Mouse (Mus musculus): ENCODE results near the gene Zc3h7a. TPM values are rescaled to one million over a fixed set of nuclear protein-coding genes. Genes with fewer than 3 reads are reported as not detected.
"Not testable (repeated sequence)": the region's sequence is repeated elsewhere in the genome, so short reads cannot be mapped to it uniquely, and the experiment has no call there.

The Zc3h7a gene
- total and polyA plus RNA-seq, 2 experiments from 2014 or later: 32.2 to 76.6 TPM

DNA sequence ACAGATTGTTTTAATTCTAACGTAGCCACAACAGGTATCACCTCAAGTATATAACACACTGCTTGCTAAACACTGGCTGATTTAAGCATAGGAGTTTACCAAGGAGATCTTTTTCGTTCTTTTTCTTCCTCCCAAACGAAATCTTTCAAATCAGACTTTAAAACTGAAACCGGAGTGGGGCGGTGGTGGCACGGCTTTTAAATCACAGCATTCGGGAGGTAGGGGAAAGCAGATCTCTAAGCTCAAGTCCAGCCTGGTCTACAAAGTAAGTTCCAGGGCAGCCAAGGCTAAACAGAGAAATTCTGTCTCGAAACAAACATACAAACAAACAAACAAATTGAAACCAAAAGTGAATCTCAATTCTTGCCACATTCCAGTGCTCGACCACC, 1.1 kb downstream of the Zc3h7a start:
- Histone ChIP-seq H3K36me3 (ENCODE audit: insufficient read depth) (no peaks in the 10 kb centered on the region), H3K4me1 (ENCODE audit: insufficient read depth) (no peaks in the 10 kb centered on the region), H3K9ac (peak overlapping the region; percentile 78; the same call in 1 of the 2 replicates), H3K27me3 (ENCODE audit: insufficient read depth, low read length) (no peaks in the 10 kb centered on the region), H3K27ac (ENCODE audit: low read depth, low read length) (peak overlapping the region; percentile 86; the same call in 1 of the 2 replicates), H3K4me2 (ENCODE audit: low read depth) (peak overlapping the region; percentile 94), H3K4me3 (ENCODE audit: low read depth, low read length) (peak overlapping the region; percentile 79), H3K9me3 (ENCODE audit: low read length) (no peaks in the 10 kb centered on the region)
- 9% methylated on average over 9 of the region's 9 CpGs for WGBS
- TF ChIP-seq CTCF (IDR thresholded peaks at IDR 0.05; ENCODE audit: low read depth): no peak
- DNase-seq (no peak), ATAC-seq (no peak)

GRCm38 (mm10) chr16:11174671-11175081, 1.5 kb downstream of the Zc3h7a start:
- H3K4me2 ChIP-seq (ENCODE audit: low read depth): peak overlapping the region; percentile 94
- peak overlapping the region; percentile 78; the same call in 1 of the 2 replicates for H3K9ac ChIP-seq
- 5% methylated on average over 10 of the region's 10 CpGs for WGBS
- no peaks in the 10 kb centered on the region for H3K4me1 ChIP-seq (ENCODE audit: insufficient read depth)
- DNase-seq (peak; percentile 72), ATAC-seq (no peak)
- H3K9me3 ChIP-seq (ENCODE audit: low read length): no peaks in the 10 kb centered on the region
- peak; percentile 65 for TF ChIP-seq CTCF (IDR thresholded peaks at IDR 0.05; ENCODE audit: low read depth)
- H3K27ac ChIP-seq (ENCODE audit: low read depth, low read length): no peak overlapping the region
- H3K4me3 ChIP-seq (ENCODE audit: low read depth, low read length): peak overlapping the region; percentile 79
- no peaks in the 10 kb centered on the region for H3K36me3 ChIP-seq (ENCODE audit: insufficient read depth)
- H3K27me3 ChIP-seq (ENCODE audit: insufficient read depth, low read length): no peaks in the 10 kb centered on the region

DNA sequence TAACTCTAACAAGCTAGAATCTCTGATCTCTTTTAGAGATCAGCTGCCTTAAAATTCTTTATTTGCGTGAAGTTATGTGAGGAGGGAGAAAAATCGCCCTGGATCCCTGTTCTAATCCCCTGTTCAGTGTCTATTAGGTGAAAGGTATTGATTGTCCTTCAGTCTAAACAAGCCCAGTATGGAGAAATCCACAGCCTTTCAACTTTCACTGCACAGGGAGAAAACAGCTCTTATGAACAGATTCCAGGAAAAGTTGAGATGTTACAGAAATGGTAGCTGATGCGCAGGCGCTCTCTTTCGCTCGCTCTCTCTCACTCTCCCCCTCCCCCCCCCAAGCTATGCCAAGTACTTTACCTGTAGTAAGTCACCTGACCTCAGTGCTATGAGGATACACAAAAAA, 4.5 kb downstream of the Zc3h7a start:
- H3K9ac ChIP-seq: no peak overlapping the region
- H3K4me2 ChIP-seq (ENCODE audit: low read depth): no peak overlapping the region
- H3K9me3 ChIP-seq (ENCODE audit: low read length): no peaks in the 10 kb centered on the region
- no peak for TF ChIP-seq CTCF (IDR thresholded peaks at IDR 0.05; ENCODE audit: low read depth)
- no peak overlapping the region for H3K27ac ChIP-seq (ENCODE audit: low read depth, low read length)
- no peak for DNase-seq
- no peaks in the 10 kb centered on the region for H3K27me3 ChIP-seq (ENCODE audit: insufficient read depth, low read length)
- no peaks in the 10 kb centered on the region for H3K36me3 ChIP-seq (ENCODE audit: insufficient read depth)
- no peak for ATAC-seq
- no peaks in the 10 kb centered on the region for H3K4me1 ChIP-seq (ENCODE audit: insufficient read depth)
- no peak overlapping the region for H3K4me3 ChIP-seq (ENCODE audit: low read depth, low read length)
- WGBS: 88% methylated on average over 6 of the region's 6 CpGs

GRCm38 (mm10) chr16:11166431-11166830, 9.8 kb downstream of the Zc3h7a start:
- ATAC-seq (no peak), DNase-seq (no peak)
- Histone ChIP-seq H3K9ac (no peak overlapping the region), H3K36me3 (ENCODE audit: insufficient read depth) (peaks cover 12% of the 10 kb centered on the region), H3K27ac (ENCODE audit: low read depth, low read length) (no peak overlapping the region), H3K9me3 (ENCODE audit: low read length) (no peaks in the 10 kb centered on the region), H3K27me3 (ENCODE audit: insufficient read depth, low read length) (no peaks in the 10 kb centered on the region), H3K4me1 (ENCODE audit: insufficient read depth) (no peaks in the 10 kb centered on the region), H3K4me2 (ENCODE audit: low read depth) (no peak overlapping the region), H3K4me3 (ENCODE audit: low read depth, low read length) (no peak overlapping the region)
- WGBS: 96% methylated on average over 2 of the region's 2 CpGs
- no peak for TF ChIP-seq CTCF (IDR thresholded peaks at IDR 0.05; ENCODE audit: low read depth)

DNA sequence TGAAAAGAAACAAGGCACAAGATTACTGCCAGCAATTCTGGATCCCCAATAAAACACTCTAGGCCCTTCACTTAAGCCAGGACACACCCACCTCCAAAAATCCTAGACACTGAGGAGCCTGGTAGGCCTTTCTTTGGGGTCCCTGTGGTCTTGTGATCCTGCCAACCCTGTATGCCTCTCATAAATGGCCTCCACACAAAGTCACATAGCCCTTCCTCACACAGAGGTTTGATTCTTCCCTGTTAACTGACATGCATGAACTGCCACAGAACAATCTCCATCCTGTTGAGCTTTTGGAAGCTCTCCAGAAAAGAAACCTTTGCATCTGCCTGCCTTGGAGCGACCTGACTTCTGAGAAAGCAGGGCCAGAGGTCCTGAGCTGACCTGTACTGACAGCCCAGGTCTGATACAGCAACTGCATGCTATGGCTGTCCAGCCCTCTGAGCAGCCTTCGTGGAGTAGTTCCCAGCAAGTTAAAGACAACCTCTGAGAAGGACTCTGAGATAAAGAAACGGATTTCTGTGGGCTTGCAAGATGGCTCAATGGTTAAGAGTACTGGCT, 11.4 kb downstream of the Zc3h7a start:
- Histone ChIP-seq H3K9me3 (ENCODE audit: low read length) (no peaks in the 10 kb centered on the region), H3K4me3 (ENCODE audit: low read depth, low read length) (no peak overlapping the region), H3K4me2 (ENCODE audit: low read depth) (no peak overlapping the region), H3K36me3 (ENCODE audit: insufficient read depth) (peaks cover 16% of the 10 kb centered on the region), H3K9ac (no peak overlapping the region), H3K27me3 (ENCODE audit: insufficient read depth, low read length) (no peaks in the 10 kb centered on the region), H3K27ac (ENCODE audit: low read depth, low read length) (no peak overlapping the region), H3K4me1 (ENCODE audit: insufficient read depth) (no peaks in the 10 kb centered on the region)
- no peak for ATAC-seq
- no peak for DNase-seq
- TF ChIP-seq CTCF (IDR thresholded peaks at IDR 0.05; ENCODE audit: low read depth): no peak
- WGBS: 78% methylated on average over 3 of the region's 3 CpGs

GRCm38 (mm10) chr16:11157721-11158120, 18.5 kb downstream of the Zc3h7a start:
- H3K9ac ChIP-seq; H3K4me1 ChIP-seq (ENCODE audit: insufficient read depth); H3K27me3 ChIP-seq (ENCODE audit: insufficient read depth, low read length); H3K4me2 ChIP-seq (ENCODE audit: low read depth); H3K9me3 ChIP-seq (ENCODE audit: low read length); DNase-seq; ATAC-seq; H3K4me3 ChIP-seq (ENCODE audit: low read depth, low read length); H3K27ac ChIP-seq (ENCODE audit: low read depth, low read length): not testable (repeated sequence)
- peaks cover 54% of the 10 kb centered on the region for H3K36me3 ChIP-seq (ENCODE audit: insufficient read depth)
- 82% methylated on average over 1 of the region's 3 CpGs for WGBS

- DNase-seq (no peak), ATAC-seq (no peak)
- H3K27me3 ChIP-seq (ENCODE audit: insufficient read depth, low read length): no peaks in the 10 kb centered on the region
- no peak; the same call in 1 of the 2 replicates for TF ChIP-seq CTCF (IDR thresholded peaks at IDR 0.05; ENCODE audit: low read depth)
- no peak overlapping the region for H3K4me2 ChIP-seq (ENCODE audit: low read depth)
- no peak overlapping the region for H3K9ac ChIP-seq
- H3K27ac ChIP-seq (ENCODE audit: low read depth, low read length): no peak overlapping the region
- peaks cover 56% of the 10 kb centered on the region for H3K36me3 ChIP-seq (ENCODE audit: insufficient read depth)
- H3K4me3 ChIP-seq (ENCODE audit: low read depth, low read length): no peak overlapping the region
- no peaks in the 10 kb centered on the region for H3K9me3 ChIP-seq (ENCODE audit: low read length)
- no peaks in the 10 kb centered on the region for H3K4me1 ChIP-seq (ENCODE audit: insufficient read depth)
Measured at GRCm38 (mm10) chr16:11154500-11154899, 21.7 kb downstream of the Zc3h7a start.

DNA sequence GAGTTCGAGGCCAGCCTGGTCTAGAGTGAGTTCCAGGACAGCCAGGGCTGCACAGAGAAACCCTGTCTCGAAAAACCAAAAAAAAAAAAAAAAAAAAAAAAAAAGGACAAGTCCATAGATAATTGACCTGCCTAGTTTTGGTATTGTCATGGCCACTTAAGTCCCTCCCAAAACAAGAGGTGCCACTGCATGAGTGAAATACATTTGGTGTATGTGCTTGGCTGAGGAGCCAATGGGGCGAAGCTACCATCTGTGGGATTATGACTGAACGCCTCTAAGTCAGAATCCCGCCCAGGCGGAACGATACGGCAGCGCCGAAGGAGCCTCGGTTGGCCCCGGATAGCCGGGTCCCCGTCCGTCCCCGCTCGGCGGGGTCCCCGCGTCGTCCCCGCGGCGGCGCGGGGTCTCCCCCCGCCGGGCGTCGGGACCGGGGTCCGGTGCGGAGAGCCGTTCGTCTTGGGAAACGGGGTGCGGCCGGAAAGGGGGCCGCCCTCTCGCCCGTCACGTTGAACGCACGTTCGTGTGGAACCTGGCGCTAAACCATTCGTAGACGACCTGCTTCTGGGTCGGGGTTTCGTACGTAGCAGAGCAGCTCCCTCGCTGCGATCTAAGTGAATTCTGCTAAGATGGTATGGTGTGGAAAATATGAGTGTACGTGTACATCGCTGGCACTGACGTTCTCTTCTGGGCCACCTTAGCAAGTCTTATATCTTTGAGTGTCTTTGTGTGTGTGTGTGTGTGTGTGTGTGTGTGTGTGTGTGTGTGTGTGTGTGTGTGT, 32.3 kb downstream of the Zc3h7a start:
- not testable (repeated sequence) for H3K4me2 ChIP-seq (ENCODE audit: low read depth); H3K4me3 ChIP-seq (ENCODE audit: low read depth, low read length); H3K9me3 ChIP-seq (ENCODE audit: low read length); H3K4me1 ChIP-seq (ENCODE audit: insufficient read depth); H3K27me3 ChIP-seq (ENCODE audit: insufficient read depth, low read length); H3K9ac ChIP-seq; ATAC-seq; H3K27ac ChIP-seq (ENCODE audit: low read depth, low read length)
- peaks cover 60% of the 10 kb centered on the region for H3K36me3 ChIP-seq (ENCODE audit: insufficient read depth)
- DNase-seq: peak; percentile 71
- 28% methylated on average over 53 of the region's 56 CpGs for WGBS

All from forebrain, postnatal 0 days (tissue).